Mouse (Mus musculus) CH12F3 (cell line): ENCODE results near the gene Smpdl3a.

Experiments
- in situ Hi-C: fragments of 300-500 bp; cut with MboI; formaldehyde crosslinking; loops from 2 replicates; pipeline ENCODE4 v1.14.3; 2020; ENCODE audit warnings: low sequenced_read_pairs

The Smpdl3a gene

DNA sequence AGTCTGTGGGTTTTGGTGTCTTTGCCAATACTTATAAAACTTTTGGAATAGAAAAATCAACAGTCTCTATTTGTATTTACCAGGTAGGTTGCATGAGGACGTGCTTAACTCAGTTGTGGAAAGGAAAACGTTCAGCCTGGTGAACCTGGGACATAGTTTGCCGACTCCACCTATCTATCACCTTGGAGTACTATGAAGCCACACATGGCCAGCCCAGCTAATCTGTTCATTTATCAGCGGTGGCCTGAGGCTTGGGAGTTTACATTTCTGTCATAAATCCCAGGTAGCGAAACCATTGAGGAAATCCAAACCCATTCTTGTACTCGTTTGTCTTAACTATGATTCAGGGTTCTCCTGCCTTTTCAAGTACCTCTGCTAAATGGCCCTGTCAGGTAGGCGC lies at the start of gene Smpdl3a:
Gene Smpdl3a (plus strand): TSS at position 318 of the 400 bp plus-strand sequence.
- in situ Hi-C loops: no loop called here

DNA sequence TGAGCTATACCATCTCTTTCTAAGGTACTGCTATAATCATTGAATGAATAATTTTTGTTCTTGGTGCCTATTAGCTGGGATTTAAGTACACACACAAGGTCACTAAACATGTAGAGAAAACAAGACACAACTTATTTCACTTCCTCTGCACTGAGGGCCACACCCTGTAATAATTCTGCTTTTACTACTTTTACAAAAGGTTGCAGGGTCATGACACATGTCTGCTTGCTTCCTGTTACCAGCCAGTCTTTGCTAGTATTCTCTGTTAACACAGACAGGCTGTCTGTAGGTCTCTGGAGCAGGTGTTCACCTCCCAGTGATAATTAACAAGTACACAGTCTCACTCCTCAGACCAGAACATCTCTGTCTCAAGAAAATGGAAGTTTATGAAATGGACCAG lies 48.7 kb upstream of the Smpdl3a start:
- in situ Hi-C loops: no loop called here

GRCm38 (mm10) chr10:57747127-57747526 lies 47.0 kb upstream of the Smpdl3a start:
- in situ Hi-C loops: no loop called here

GRCm38 (mm10) chr10:57753343-57753742 lies 40.8 kb upstream of the Smpdl3a start:
- in situ Hi-C loops: no loop called here

DNA sequence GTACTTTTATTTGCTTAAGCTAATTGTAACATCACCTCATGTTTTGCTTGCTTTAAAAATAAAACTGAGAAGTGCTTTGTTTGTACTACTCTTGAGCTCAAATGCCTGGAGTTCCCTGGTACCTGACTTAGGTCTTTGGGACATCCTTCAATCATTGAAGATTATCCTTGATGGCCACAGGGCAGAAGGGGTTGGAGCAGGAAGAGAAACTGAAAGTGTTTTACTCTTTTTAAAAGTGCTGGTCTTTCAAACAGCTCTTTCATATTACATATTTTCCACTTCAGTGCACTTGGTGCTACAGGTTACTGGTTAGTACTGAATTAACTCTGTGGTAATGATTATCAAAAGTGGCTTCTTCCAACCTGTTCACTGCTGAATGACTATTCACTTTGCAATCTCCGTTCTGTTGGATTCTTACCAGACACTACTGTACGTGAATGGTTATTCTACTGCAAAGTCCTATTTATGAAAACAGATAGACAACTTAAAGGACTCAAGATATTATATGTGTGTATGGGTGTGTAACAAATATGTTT lies 38.9 kb upstream of the Smpdl3a start:
- in situ Hi-C loops: no loop called here

DNA sequence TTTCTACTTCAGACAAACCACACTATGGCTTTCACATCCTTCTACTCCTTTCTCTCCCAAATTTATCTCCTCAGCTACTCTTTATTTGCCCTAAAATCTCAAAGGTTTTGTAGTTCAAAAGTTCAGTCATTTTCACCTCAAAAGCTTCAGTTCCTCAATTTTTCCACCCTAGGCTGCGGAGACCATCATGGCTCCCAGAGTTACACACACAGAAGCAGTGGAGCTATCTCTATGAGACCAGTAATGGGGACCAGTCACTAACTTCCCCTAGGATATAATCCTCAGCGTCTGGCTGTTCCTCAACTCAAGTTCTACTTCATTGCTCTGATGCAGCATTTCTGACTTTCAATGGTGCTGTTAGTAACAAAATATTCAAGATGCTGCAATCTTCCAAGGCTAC lies 35.1 kb upstream of the Smpdl3a start:
- in situ Hi-C loops: no loop called here

GRCm38 (mm10) chr10:57760694-57761093 lies 33.4 kb upstream of the Smpdl3a start:
- in situ Hi-C loops: no loop called here

GRCm38 (mm10) chr10:57763044-57763443 lies 31.1 kb upstream of the Smpdl3a start:
- in situ Hi-C loops: no loop called here

DNA sequence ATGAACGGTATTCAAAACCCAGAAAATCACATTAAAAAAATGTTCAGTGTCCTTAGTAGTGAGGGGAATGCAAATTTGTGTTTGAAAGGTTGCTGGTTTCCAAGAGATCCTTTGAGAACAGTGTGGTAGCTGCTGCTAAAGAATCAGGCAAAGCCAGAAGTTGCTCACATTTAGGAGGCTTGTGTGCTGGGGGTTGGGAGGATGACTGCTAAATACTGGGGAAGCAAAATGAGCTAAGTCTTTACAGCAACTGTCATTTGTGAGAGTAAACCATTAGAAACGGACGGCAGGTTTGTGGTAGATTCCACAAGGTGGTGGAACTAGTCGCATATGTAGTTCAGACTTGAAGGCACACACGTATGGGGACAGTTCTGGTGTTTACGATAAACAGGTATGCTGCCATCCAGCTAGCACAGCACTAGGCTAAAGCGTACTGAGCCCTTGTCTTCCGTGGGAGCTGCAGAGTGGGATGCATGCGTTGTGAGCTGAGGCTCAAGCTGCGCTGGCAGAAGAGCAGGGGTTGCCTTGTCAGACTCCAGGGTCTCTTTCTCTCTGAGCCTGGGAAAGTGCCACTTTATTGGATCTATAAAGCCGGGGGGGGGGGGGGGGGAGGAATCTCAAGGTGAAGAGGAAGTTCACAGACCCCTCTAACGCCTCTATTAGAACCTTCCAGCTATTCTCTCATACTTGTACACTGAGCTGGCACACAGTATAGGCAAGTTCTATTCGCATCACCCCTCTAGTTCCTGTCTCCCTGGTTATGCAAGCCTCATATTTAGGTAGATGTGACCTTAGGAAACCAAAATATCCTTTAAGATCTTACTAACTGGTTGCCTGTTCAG lies 10.6 kb upstream of the Smpdl3a start:
- in situ Hi-C loops: no loop called here

GRCm38 (mm10) chr10:57784131-57784875 lies 9.8 kb upstream of the Smpdl3a start:
- in situ Hi-C loops: no loop called here

DNA sequence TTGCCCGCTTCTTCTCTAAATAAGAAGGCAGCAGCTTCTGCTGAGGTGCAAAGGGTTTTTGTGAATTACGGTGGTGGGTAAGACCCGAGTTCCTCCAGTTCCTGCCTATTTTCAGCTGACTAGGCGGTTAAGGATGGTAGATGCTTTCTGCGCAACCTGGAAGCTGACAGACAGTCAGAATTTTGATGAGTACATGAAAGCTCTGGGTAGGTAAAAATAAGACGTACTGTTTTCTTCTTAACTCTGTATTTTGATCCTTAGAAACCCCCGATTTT lies 9.3 kb upstream of the Smpdl3a start, which contains the start of gene Fabp7:
Gene Fabp7 (plus strand): TSS at position 6 of the 275 bp plus-strand sequence.
- in situ Hi-C loops: no loop called here

DNA sequence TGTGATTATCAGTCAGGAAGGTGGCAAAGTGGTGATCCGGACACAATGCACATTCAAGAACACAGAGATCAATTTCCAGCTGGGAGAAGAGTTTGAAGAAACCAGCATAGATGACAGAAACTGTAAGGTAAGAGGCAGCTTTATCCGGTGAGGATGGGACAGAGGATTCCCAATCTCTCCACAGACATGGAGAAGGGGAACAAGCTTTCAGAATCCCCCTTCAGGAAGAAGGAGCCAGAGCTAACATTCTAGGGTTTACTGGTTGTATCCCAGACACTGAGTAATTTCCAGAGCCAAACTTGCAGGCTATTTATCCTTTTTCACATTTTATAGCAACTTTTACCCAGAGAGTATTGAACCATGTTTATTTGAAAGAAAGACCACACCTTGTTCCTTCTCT lies 8.6 kb upstream of the Smpdl3a start:
- in situ Hi-C loops: no loop called here

DNA sequence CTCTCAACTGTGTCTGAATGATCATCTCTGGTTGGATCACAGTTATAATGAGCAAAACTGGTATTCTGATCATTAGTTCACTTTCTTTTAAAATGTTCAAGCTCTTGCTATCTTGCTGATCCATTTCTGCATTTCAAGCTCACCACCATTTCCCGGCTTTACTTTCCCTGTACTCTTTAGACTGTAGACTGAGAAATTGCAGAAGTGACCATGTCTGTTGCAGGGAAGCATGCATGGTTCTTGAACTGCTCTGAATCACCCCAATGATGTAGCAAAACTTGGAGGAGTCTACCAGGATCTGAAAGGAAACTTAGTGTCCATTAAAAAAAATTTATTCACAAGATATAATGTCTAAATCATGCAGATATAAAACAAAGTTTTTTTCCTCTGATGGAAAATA lies 1.2 kb upstream of the Smpdl3a start:
- in situ Hi-C loops: no loop called here

DNA sequence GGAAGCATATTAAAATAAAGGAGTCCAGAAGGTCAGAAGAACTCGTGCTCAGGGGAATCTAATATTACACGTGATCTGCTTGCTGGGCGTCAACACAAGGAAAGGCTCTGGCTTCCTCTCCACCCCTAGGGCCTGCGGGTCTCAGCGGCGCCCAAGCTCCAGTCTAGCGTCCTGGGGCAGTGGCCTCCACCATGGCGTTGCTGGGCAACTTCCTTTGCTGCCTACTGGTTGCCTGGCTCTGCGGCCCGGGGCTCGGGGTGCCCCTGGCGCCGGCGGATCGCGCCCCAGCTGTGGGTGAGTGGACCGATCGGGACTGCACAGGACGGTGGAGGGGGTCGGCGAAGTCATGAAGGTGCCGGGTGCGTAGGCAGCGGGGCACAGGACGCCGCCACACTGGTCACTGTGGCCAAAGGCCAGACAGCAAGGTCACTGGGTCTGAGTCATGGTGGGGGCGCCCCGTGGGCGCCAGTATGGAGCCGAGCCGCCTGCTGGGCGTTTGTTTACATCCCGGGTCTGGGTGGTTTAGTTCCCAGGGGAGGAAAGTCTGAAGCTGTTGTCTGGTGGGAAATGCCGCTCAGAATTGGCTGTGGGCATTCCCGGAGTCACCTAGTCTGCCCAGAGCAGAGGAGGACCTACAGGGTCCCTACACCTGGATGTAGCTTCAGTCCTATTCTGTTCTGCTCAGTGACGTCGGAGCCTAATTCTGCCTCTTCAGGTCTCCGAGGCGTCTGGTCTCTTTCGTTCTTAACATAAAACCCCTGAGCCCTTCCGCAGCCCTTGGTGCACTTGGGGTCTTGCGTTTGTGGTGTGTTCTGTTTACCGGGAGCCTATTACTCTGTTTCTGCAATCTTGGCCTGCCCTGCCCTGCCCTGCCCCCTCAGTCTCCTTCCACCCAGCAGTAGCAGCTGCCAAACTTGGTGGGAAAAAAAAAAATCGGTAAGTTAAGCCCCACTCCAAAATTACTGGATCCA lies 641 bp downstream of the Smpdl3a start:
- in situ Hi-C loops: no loop called here

DNA sequence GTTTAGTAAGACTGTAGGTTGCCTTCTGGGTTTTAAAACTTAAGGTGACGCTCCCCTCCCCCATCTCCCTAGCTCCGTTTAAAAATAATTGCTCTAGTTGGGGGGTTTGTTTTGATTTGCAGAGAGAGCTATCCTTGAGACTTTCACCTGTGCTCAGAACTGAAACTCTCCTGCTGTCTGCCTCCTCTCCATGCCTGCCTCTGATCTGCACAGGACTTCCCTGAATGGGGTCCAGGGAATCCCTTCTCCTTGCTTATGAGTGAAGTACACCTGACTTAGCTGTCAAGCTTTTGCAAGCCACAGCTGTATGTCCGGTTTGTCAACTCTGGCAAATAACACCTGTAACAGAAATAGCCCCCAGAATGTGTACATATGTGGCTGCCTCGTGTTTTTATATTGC lies 1.4 kb downstream of the Smpdl3a start:
- in situ Hi-C loops: no loop called here

DNA sequence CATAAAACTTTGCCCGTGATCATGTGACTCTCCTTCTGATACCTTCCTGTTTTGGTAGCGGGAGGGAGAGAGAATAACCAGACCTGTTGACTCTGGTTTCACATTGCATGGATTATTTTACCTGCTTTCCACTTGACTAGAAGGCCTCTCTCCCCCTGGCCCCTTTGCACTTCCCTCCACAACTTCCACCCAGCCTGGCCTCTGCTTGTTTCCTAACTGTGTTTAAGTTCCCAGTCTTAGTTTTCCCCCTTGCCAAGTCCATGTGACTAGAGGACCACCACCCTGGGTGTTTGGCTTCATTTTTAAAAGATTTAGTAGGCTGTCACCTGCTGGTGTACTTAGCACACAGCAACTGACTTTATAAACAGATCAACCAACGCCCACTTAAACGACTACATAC lies 1.9 kb downstream of the Smpdl3a start:
- in situ Hi-C loops: no loop called here

DNA sequence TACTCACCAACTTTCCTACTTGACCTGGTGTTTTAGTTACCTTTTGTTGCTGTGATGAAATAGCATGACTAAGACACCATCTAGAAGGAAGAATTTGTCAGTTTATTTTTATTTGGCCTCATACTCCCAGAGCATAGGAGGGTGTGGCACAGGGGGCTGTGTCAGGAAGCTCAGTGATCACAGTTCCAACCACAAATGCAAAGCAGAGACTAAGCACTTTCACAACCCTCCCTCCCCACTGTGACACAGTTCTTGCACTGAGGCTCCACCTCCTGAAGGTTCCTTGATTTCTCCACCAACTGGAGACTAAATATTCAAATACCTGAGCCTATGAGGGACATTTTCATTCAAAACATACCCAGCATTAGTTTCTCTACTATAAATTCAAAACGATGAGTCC lies 5.4 kb downstream of the Smpdl3a start:
- in situ Hi-C loops: no loop called here

GRCm38 (mm10) chr10:57807754-57808153 lies 13.6 kb downstream of the Smpdl3a start:
- in situ Hi-C loops: no loop called here

DNA sequence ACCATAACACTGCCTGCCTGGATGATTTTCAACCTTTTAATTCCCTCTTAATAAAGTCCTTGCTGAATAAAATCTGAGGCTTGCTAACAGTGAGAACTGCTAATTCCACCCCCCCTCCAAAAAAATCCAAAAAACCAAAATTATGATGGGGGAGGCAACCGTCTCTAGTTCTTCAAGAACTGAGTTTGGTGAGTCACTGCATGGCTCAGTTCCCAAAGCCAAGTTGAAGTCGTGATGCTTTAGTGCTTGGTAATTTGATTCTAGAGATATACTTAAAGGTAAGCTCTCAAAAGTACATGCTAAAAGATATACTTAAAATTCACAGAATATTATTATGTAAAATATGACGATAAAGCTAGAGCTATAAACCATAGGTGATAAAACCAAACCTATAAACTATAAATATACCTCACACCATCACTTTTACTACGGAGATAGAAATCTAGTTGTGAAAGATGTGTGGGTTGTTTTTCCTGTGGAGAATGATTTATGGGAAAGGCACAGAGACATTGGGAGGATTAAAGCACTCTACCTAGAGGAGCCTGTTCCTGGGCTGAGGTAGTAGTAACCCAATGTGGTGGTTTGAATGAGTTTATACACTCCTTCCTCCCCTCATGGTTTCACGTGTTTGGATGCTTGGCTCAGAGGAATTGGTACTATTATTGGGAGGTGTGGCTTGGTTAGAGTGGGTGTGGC lies 18.2 kb downstream of the Smpdl3a start:
- in situ Hi-C loops: no loop called here

DNA sequence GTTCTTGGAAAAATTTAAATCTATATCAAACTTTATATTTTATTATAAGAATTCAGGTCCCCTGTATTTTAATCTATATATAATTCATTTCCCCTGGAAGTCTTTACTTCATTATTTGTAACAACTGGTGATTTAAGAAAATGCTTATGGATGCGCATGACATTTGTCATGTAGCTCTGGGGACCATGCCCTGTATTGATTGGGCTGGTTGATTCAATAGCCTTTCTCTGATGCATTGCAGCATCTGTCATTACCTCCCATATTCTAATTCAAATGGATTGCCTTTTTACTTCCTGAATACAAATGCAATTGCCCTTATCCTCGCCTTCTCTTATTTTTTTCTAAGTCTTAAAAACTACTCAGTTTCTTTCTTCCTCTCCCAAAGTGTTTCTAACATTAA lies 20.2 kb downstream of the Smpdl3a start:
- in situ Hi-C loops: no loop called here
